Mouse (Mus musculus): ENCODE measurements around the gene Rap2b. TPM values are rescaled to one million over a fixed set of nuclear protein-coding genes. Genes with fewer than 3 reads are reported as not detected.
A peak's percentile ranks its signal among the peaks of the same experiment; 100 is the strongest.

Rap2b gene
- polyA plus RNA-seq, 1 experiment from 2014 or later = 2.0 TPM

- H3K36me3 ChIP-seq (replicated peaks) = no peaks in the 10 kb centered on the region
- no peaks in the 10 kb centered on the region for H3K9me3 ChIP-seq (replicated peaks)
- H3K27me3 ChIP-seq = peaks cover 10% of the 10 kb centered on the region; the same call in 1 of the 2 replicates
- H3K4me2 ChIP-seq = no peak overlapping the region
- WGBS (ENCODE audit: insufficient replicate concordance) = 36% methylated on average over 6 of the region's 6 CpGs
- no peak for ATAC-seq (ENCODE audit: insufficient read depth)
- H3K4me3 ChIP-seq (replicated peaks) = no peak overlapping the region
- peaks cover 4% of the 10 kb centered on the region; the same call in 1 of the 2 replicates for H3K4me1 ChIP-seq (replicated peaks)
- no peak overlapping the region for H3K9ac ChIP-seq
- H3K27ac ChIP-seq (replicated peaks) = no peak overlapping the region
Observed at GRCm38 (mm10) chr3:61358107-61358506, 3.3 kb upstream of the Rap2b start.

GRCm38 (mm10) chr3:61358756-61359293 lies 2.6 kb upstream of the Rap2b start:
- H3K9ac ChIP-seq = no peak overlapping the region
- peaks cover 16% of the 10 kb centered on the region; the same call in 1 of the 2 replicates for H3K27me3 ChIP-seq
- H3K27ac ChIP-seq (replicated peaks) = no peak overlapping the region
- peaks cover 11% of the 10 kb centered on the region for H3K4me1 ChIP-seq (replicated peaks)
- H3K4me3 ChIP-seq (replicated peaks) = no peak overlapping the region
- no peaks in the 10 kb centered on the region for H3K36me3 ChIP-seq (replicated peaks)
- H3K4me2 ChIP-seq = no peak overlapping the region
- WGBS (ENCODE audit: insufficient replicate concordance) = 13% methylated on average over 7 of the region's 7 CpGs
- no peak for ATAC-seq (ENCODE audit: insufficient read depth)
- no peaks in the 10 kb centered on the region for H3K9me3 ChIP-seq (replicated peaks)

GRCm38 (mm10) chr3:61362821-61363160 lies 1.4 kb downstream of the Rap2b start:
- ATAC-seq (ENCODE audit: insufficient read depth) = no peak
- no peaks in the 10 kb centered on the region for H3K9me3 ChIP-seq (replicated peaks)
- H3K36me3 ChIP-seq (replicated peaks) = no peaks in the 10 kb centered on the region
- peak overlapping the region; percentile 75 for H3K4me3 ChIP-seq (replicated peaks)
- peaks cover 38% of the 10 kb centered on the region for H3K4me1 ChIP-seq (replicated peaks)
- peak overlapping the region; percentile 98 for H3K4me2 ChIP-seq
- 7% methylated on average over 9 of the region's 9 CpGs for WGBS (ENCODE audit: insufficient replicate concordance)
- H3K9ac ChIP-seq = peak overlapping the region; percentile 19; the same call in 1 of the 2 replicates
- peak overlapping the region; percentile 15; the same call in 1 of the 2 replicates for H3K27ac ChIP-seq (replicated peaks)
- peaks cover 24% of the 10 kb centered on the region; the same call in 1 of the 2 replicates for H3K27me3 ChIP-seq

GRCm38 (mm10) chr3:61363161-61363988 lies 1.9 kb downstream of the Rap2b start:
- H3K9ac ChIP-seq = peak overlapping the region; percentile 51
- H3K9me3 ChIP-seq (replicated peaks) = no peaks in the 10 kb centered on the region
- H3K27ac ChIP-seq (replicated peaks) = peak overlapping the region; percentile 80
- H3K4me3 ChIP-seq (replicated peaks) = peak overlapping the region; percentile 75
- peak overlapping the region; percentile 98 for H3K4me2 ChIP-seq
- under 1% methylated on average over 30 of the region's 30 CpGs for WGBS (ENCODE audit: insufficient replicate concordance)
- no peaks in the 10 kb centered on the region for H3K36me3 ChIP-seq (replicated peaks)
- peaks cover 24% of the 10 kb centered on the region; the same call in 1 of the 2 replicates for H3K27me3 ChIP-seq
- H3K4me1 ChIP-seq (replicated peaks) = peaks cover 42% of the 10 kb centered on the region
- ATAC-seq (ENCODE audit: insufficient read depth) = peak; percentile 84

- peak overlapping the region; percentile 80 for H3K27ac ChIP-seq (replicated peaks)
- peak; percentile 88 for ATAC-seq (ENCODE audit: insufficient read depth)
- peak overlapping the region; percentile 75 for H3K4me3 ChIP-seq (replicated peaks)
- WGBS (ENCODE audit: insufficient replicate concordance) = under 1% methylated on average over 51 of the region's 51 CpGs
- peak overlapping the region; percentile 98 for H3K4me2 ChIP-seq
- H3K9ac ChIP-seq = peak overlapping the region; percentile 76
- H3K27me3 ChIP-seq = peaks cover 24% of the 10 kb centered on the region; the same call in 1 of the 2 replicates
- peaks cover 42% of the 10 kb centered on the region for H3K4me1 ChIP-seq (replicated peaks)
- H3K36me3 ChIP-seq (replicated peaks) = no peaks in the 10 kb centered on the region
- H3K9me3 ChIP-seq (replicated peaks) = no peaks in the 10 kb centered on the region
Observed at GRCm38 (mm10) chr3:61363989-61364660, 2.7 kb downstream of the Rap2b start.

GRCm38 (mm10) chr3:61364661-61364977 lies 3.2 kb downstream of the Rap2b start:
- Histone ChIP-seq H3K36me3 (replicated peaks) (no peaks in the 10 kb centered on the region), H3K4me2 (peak overlapping the region; percentile 98), H3K4me1 (replicated peaks) (peaks cover 42% of the 10 kb centered on the region), H3K27ac (replicated peaks) (peak overlapping the region; percentile 57; the same call in 1 of the 2 replicates), H3K9me3 (replicated peaks) (no peaks in the 10 kb centered on the region), H3K9ac (peak overlapping the region; percentile 76), H3K27me3 (peaks cover 24% of the 10 kb centered on the region; the same call in 1 of the 2 replicates), H3K4me3 (replicated peaks) (peak overlapping the region; percentile 75)
- peak; percentile 11 for ATAC-seq (ENCODE audit: insufficient read depth)
- WGBS (ENCODE audit: insufficient replicate concordance) = under 1% methylated on average over 33 of the region's 33 CpGs

GRCm38 (mm10) chr3:61364978-61365778 lies 3.7 kb downstream of the Rap2b start:
- peak overlapping the region; percentile 76 for H3K9ac ChIP-seq
- peak overlapping the region; percentile 75 for H3K4me3 ChIP-seq (replicated peaks)
- H3K9me3 ChIP-seq (replicated peaks) = no peaks in the 10 kb centered on the region
- peak; percentile 7 for ATAC-seq (ENCODE audit: insufficient read depth)
- H3K4me1 ChIP-seq (replicated peaks) = peaks cover 42% of the 10 kb centered on the region
- H3K36me3 ChIP-seq (replicated peaks) = no peaks in the 10 kb centered on the region
- H3K4me2 ChIP-seq = peak overlapping the region; percentile 98
- peaks cover 24% of the 10 kb centered on the region; the same call in 1 of the 2 replicates for H3K27me3 ChIP-seq
- H3K27ac ChIP-seq (replicated peaks) = peak overlapping the region; percentile 57; the same call in 1 of the 2 replicates
- under 1% methylated on average over 68 of the region's 68 CpGs for WGBS (ENCODE audit: insufficient replicate concordance)

GRCm38 (mm10) chr3:61365779-61366373 lies 4.4 kb downstream of the Rap2b start, which contains the start of gene B430305J03Rik:
TSS of gene B430305J03Rik (minus strand) at chr3:61365951.
- Histone ChIP-seq H3K4me2 (peak within 1 kb of the TSS; percentile 98), H3K27ac (replicated peaks) (peak within 1 kb of the TSS; percentile 57; the same call in 1 of the 2 replicates), H3K4me1 (replicated peaks) (peaks cover 42% of the 10 kb centered on the region), H3K4me3 (replicated peaks) (peak within 1 kb of the TSS; percentile 75), H3K36me3 (replicated peaks) (no peaks in the 10 kb centered on the region), H3K27me3 (peaks cover 24% of the 10 kb centered on the region; the same call in 1 of the 2 replicates), H3K9ac (peak within 1 kb of the TSS; percentile 76), H3K9me3 (replicated peaks) (no peaks in the 10 kb centered on the region)
- WGBS (ENCODE audit: insufficient replicate concordance) = 4% methylated on average over 10 of the region's 10 CpGs
- ATAC-seq (ENCODE audit: insufficient read depth) = no peak

- WGBS (ENCODE audit: insufficient replicate concordance) = 78% methylated on average over 1 of the region's 1 CpGs
- no peak overlapping the region for H3K27ac ChIP-seq (replicated peaks)
- no peak overlapping the region for H3K4me3 ChIP-seq (replicated peaks)
- H3K9ac ChIP-seq = no peak overlapping the region
- H3K36me3 ChIP-seq (replicated peaks) = no peaks in the 10 kb centered on the region
- no peak overlapping the region for H3K4me2 ChIP-seq
- H3K27me3 ChIP-seq = peaks cover 11% of the 10 kb centered on the region; the same call in 1 of the 2 replicates
- no peak for ATAC-seq (ENCODE audit: insufficient read depth)
- peaks cover 35% of the 10 kb centered on the region for H3K4me1 ChIP-seq (replicated peaks)
- no peaks in the 10 kb centered on the region for H3K9me3 ChIP-seq (replicated peaks)
Observed at GRCm38 (mm10) chr3:61368446-61368845, 7.0 kb downstream of the Rap2b start.

- no peak for ATAC-seq (ENCODE audit: insufficient read depth)
Observed at GRCm38 (mm10) chr3:61376001-61376400, 14.6 kb downstream of the Rap2b start.

More at GRCm38 (mm10) chr3:61376001-61376400, 14.6 kb downstream of the Rap2b start:
- Histone ChIP-seq H3K4me2 (no peak overlapping the region), H3K4me1 (replicated peaks) (no peaks in the 10 kb centered on the region), H3K9ac (no peak overlapping the region), H3K27ac (replicated peaks) (no peak overlapping the region), H3K27me3 (no peaks in the 10 kb centered on the region), H3K36me3 (replicated peaks) (no peaks in the 10 kb centered on the region), H3K9me3 (replicated peaks) (no peaks in the 10 kb centered on the region), H3K4me3 (replicated peaks) (no peak overlapping the region)
- WGBS (ENCODE audit: insufficient replicate concordance) = 78% methylated on average over 8 of the region's 8 CpGs

All from liver, embryonic 15.5 days (tissue).